Mouse (Mus musculus): Measurements from ENCODE around the gene Prickle1.

The Prickle1 gene

GRCm38 (mm10) chr15:93594296-93594887, 1.3 kb downstream of the Prickle1 start:
- no peak for DNase-seq

DNA sequence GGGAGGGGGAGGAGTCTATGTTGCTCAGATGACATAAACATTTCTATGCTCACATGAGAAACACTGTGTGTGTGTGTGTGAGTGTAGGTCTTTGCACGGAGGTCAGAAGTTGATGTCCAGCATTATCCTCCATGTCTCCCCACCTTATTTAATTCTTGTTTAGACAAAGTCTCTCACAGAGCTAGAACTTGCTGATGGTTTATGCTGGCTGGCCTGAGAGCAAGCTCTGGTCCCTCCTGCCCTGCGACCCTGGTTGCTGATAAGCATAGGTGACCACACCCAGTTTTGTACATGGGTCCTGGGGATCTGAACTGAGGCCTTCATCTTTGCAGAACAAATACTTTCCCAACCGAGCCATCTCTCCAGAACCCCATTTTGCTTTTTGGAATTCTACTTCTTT, 3.1 kb downstream of the Prickle1 start:
- DNase-seq: no peak

DNA sequence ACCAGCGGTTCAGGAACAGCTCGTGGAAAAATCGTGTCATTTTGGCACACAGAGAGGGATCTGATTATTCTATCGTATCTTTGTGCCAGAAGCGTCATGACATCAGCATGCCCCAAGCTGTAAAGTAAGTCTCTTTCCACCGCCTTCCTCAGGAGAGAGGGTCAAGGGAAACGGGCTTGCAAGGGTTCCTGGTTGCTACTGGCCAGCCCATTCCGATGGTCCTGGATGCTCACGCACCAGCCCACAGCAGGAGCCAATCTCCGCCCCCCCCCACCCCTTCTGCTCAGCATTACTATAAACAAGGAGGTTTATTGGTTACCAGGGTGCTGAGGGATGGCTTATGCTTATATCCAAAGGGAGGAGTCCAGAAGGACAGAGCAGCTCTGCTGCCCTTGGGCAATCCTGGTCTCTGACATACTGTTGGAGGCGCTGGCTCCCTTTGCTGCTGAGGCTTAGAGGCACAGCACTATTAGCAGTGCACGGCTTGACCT, 3.8 kb downstream of the Prickle1 start:
- DNase-seq: peak; percentile 27

GRCm38 (mm10) chr15:93591371-93591770, 4.3 kb downstream of the Prickle1 start:
- DNase-seq: no peak

GRCm38 (mm10) chr15:93588401-93588800, 7.3 kb downstream of the Prickle1 start:
- DNase-seq: no peak

GRCm38 (mm10) chr15:93587660-93588059, 8.0 kb downstream of the Prickle1 start:
- DNase-seq: no peak

DNA sequence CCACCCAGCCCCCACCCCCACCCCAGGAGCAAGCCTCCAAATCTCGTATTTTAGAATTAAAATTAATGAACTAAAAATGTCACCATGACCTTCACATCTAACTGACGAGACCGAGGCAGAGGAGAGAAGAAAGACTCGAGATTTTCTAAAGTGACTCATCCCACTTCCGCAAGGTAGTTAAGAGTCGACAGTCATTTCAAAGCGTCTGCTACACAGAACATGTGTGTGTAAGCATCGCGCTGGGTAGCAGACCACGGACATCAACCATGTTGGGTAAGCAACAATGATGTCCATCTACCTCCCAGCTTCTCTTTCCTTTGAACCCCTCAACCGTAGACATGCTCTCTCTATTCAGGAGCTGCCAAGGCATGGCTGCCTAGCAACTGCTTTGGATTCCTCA, 12.6 kb downstream of the Prickle1 start:
- DNase-seq: no peak

- DNase-seq: no peak
Observed at GRCm38 (mm10) chr15:93581736-93582135, 14.0 kb downstream of the Prickle1 start.

DNA sequence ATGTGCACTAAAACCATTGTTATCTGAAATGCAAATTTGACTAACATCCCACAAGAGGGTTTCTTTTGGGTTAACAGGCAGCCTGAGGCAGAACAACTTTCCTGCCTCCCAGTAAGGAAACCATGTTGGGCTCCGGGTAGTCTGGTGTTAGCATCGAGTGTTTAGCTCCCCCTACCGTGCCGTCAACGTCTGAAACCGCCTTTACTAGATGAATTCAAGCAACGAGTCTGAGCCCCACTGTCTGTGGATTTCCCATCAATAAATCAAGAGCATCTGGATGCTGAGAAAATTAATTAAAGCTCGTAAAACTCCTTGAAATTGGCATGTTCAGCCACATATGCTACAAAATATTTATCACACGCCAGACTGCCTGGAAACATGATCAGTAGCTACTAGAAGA, 15.8 kb downstream of the Prickle1 start:
- no peak for DNase-seq

DNA sequence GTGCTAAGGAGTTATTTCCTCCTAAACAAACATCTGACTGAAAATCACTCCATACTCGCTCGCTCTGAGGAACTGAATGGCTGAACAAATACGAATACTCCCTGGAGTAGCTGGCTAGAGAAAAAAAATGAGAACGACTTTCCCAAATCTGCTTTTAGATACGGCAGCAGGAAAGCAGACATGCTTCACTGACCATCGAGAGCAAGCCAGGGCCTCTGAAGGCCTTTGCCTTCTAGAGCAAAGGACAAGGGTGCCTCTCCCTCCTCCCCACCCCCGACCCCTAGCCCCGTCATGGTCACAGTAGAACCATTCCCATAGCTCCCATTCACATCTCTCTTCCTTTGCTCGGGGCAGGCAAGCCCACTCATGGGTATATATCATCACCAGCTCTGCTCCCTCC, 16.6 kb downstream of the Prickle1 start:
- no peak for DNase-seq

DNA sequence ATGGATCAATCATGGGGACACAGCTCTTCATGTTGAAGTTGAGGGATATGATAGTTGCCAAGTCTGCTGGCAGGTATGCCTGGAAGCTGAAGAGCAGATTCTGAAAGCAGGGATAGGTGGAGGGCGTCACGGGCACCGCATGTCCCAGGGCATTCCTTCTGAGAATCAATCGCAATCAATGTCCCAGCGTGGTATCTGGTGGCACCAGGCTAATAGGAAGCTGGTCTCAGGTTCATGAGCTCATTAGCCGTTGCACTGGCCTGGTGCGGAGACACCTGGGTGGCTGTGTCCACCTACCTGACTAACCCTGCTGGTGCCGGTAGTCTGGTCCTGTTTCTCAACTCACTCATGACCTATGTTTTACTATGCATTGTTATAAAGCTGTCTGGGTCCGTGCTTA, 19.3 kb downstream of the Prickle1 start:
- DNase-seq: no peak

- peak; percentile 59 for DNase-seq
Observed at GRCm38 (mm10) chr15:93575884-93576283, 19.8 kb downstream of the Prickle1 start.

- no peak for DNase-seq
Observed at GRCm38 (mm10) chr15:93572889-93573288, 22.8 kb downstream of the Prickle1 start.

GRCm38 (mm10) chr15:93570881-93571495, 24.7 kb downstream of the Prickle1 start:
- DNase-seq: no peak

DNA sequence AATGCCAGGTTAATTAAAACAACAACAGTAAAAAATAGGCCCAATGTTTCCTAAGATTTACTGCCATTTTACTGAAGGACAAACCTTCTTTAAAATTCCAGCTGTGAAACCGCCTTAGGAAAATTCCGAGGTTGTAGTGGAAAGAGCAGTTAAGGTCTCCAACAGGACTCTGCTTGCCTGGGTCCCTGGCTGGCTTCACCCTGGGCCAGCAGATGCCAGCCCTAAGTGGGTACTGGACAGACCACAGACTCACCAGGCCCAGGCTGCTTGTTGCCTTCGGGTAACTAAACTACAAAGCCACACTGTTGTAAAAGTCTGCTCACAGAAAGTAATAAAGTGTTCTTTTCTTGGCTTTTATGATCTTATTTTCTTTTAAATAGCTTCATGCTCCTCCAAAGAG, 26.8 kb downstream of the Prickle1 start:
- no peak for DNase-seq

DNA sequence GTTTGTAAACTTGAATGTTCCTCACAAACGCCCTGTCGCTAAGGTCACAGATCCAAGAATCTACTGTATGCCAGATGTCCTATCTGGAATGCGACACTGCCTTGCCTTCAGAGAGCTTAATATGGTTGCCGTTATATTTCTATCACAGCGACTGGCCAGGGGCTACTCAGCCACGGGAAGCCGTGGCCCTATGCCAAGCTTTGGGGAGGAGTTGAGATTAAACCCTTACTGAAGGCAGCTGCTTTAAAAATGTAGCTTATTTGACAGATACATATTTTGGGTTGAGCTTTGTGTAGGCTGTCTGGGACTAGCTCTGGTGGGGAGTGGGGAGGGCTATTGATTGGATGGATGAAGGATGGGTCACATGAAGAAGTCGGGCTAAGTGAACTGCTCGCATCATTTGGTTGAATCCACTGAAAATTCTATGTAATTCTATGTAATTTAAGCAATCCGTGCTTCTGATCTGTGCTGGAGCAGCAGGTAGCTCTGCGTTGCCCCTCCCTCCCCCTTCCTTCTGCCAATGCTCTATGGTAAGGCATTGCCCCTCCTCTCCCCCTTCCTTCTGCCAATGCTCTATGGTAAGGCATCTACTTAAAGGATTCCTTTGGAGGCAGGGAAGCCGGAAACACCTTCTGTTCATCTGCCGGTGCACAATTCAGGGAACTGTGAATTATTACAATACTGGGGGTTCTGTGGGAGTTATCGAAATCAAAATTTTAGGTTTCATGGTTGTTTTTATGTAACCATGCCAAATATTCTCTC, 28.0 kb downstream of the Prickle1 start:
- DNase-seq: no peak

- no peak for DNase-seq
Observed at GRCm38 (mm10) chr15:93563491-93563890, 32.2 kb downstream of the Prickle1 start.

GRCm38 (mm10) chr15:93561540-93561939, 34.2 kb downstream of the Prickle1 start:
- DNase-seq: no peak

- peak; percentile 73 for DNase-seq
Observed at GRCm38 (mm10) chr15:93558421-93558820, 37.3 kb downstream of the Prickle1 start.

GRCm38 (mm10) chr15:93555719-93556118, 40.0 kb downstream of the Prickle1 start:
- DNase-seq: no peak

DNA sequence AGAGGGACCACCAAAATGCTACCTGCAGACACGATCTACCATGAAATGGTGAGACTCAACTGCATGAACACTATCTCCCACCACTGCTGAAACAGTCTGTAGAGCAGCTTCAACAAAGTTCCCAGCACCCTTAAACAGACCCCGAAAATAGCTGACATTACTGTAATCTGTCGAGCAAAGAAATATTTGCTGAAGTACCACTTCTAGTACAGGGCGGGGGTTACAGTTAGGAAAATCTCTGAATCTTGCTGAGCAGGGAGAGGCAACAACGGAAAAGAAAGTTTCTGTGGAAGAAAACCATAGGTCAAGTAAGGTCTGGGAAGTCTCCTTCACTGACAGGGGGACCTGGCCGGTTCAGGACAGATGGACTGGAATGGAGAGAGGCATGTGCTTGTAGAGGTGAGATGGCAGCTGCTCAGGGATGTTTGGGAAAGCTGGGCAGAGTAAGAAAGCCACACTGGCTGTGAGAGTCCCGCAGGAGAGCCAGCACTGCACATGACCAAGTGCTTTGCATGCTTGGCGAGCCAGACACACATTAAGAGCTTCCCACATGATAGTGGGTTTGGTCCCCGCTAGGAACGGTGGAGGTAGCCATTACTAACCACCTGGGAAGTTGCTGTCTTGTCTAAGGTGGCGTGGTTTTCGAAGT, 41.4 kb downstream of the Prickle1 start:
- no peak for DNase-seq

DNA sequence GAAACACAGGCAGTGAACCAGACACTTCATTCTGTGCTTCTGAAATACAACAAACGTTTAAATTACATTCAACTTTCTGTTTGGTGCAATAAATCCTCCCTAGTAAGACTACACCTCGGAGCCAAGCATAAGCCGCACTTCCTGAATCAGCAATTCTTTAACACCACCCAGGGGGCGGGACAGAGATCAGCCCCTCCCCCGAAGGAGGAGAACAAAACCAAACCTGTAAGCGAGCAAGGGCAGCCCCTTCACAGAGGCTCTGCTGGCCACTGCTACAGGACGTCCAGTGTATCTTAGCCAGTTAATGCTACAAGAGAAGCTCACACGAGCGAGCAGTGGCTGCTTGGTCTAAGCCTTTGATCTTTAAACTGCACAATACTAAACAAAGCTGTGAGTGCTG, 43.5 kb downstream of the Prickle1 start:
- DNase-seq: no peak

GRCm38 (mm10) chr15:93548297-93548696, 47.4 kb downstream of the Prickle1 start:
- DNase-seq: no peak

- DNase-seq: no peak
Observed at GRCm38 (mm10) chr15:93539415-93539814, 56.3 kb downstream of the Prickle1 start.

All from cerebellum, adult 11-12 months (tissue).